Mouse (Mus musculus): ENCODE measurements around the gene Bbc3. TPM values are rescaled to one million over a fixed set of nuclear protein-coding genes. Genes with fewer than 3 reads are reported as not detected.

The Bbc3 gene
- polyA plus RNA-seq, 1 experiment = 38.5 TPM

- no peak overlapping the region for H3K4me3 ChIP-seq (ENCODE audit: low read depth, low read length)
- H3K36me3 ChIP-seq (ENCODE audit: control insufficient read depth, insufficient read depth, low read length, poor library complexity, severe bottlenecking) = peaks cover 17% of the 10 kb centered on the region
- no peak overlapping the region for H3K27ac ChIP-seq (ENCODE audit: insufficient read depth, low read length)
- H3K27me3 ChIP-seq (ENCODE audit: control insufficient read depth, insufficient read depth, low read length, poor library complexity, severe bottlenecking) = no peaks in the 10 kb centered on the region
- no peak for TF ChIP-seq EP300 (IDR thresholded peaks at IDR 0.05; ENCODE audit: insufficient read depth, low read depth, low read length)
- no peak for TF ChIP-seq POLR2A (IDR thresholded peaks at IDR 0.05; ENCODE audit: insufficient read depth, low read length)
- no peak for TF ChIP-seq CTCF (IDR thresholded peaks at IDR 0.05; ENCODE audit: low read depth, low read length)
- no peaks in the 10 kb centered on the region for H3K9me3 ChIP-seq (replicated peaks; ENCODE audit: control insufficient read depth, insufficient read depth, low read length, poor library complexity, severe bottlenecking)
- 0 out of 2 replicates have a peak overlapping the region, but pooled peaks have one; percentile 15 for H3K9ac ChIP-seq (ENCODE audit: low read depth, poor library complexity, severe bottlenecking)
- peaks cover 2% of the 10 kb centered on the region for H3K4me1 ChIP-seq (ENCODE audit: control insufficient read depth, insufficient read depth, low read length)
These were observed 27.5 kb upstream of the Bbc3 start for GRCm38 (mm10) chr7:16280721-16281120.

GRCm38 (mm10) chr7:16282334-16282733, 25.9 kb upstream of the Bbc3 start:
- H3K4me3 ChIP-seq (ENCODE audit: low read depth, low read length) = no peak overlapping the region
- H3K9me3 ChIP-seq (replicated peaks; ENCODE audit: control insufficient read depth, insufficient read depth, low read length, poor library complexity, severe bottlenecking) = no peaks in the 10 kb centered on the region
- no peak for TF ChIP-seq POLR2A (IDR thresholded peaks at IDR 0.05; ENCODE audit: insufficient read depth, low read length)
- H3K27ac ChIP-seq (ENCODE audit: insufficient read depth, low read length) = no peak overlapping the region
- H3K36me3 ChIP-seq (ENCODE audit: control insufficient read depth, insufficient read depth, low read length, poor library complexity, severe bottlenecking) = peaks cover 14% of the 10 kb centered on the region
- no peak overlapping the region for H3K9ac ChIP-seq (ENCODE audit: low read depth, poor library complexity, severe bottlenecking)
- peaks cover 2% of the 10 kb centered on the region for H3K4me1 ChIP-seq (ENCODE audit: control insufficient read depth, insufficient read depth, low read length)
- H3K27me3 ChIP-seq (ENCODE audit: control insufficient read depth, insufficient read depth, low read length, poor library complexity, severe bottlenecking) = no peaks in the 10 kb centered on the region

GRCm38 (mm10) chr7:16284001-16284400, 24.2 kb upstream of the Bbc3 start:
- Histone ChIP-seq H3K9ac (ENCODE audit: low read depth, poor library complexity, severe bottlenecking) (no peak overlapping the region), H3K9me3 (replicated peaks; ENCODE audit: control insufficient read depth, insufficient read depth, low read length, poor library complexity, severe bottlenecking) (no peaks in the 10 kb centered on the region)

GRCm38 (mm10) chr7:16284904-16285303, 23.3 kb upstream of the Bbc3 start:
- H3K27ac ChIP-seq (ENCODE audit: insufficient read depth, low read length) = no peak overlapping the region
- H3K27me3 ChIP-seq (ENCODE audit: control insufficient read depth, insufficient read depth, low read length, poor library complexity, severe bottlenecking) = no peaks in the 10 kb centered on the region
- 0 out of 2 replicates have a peak overlapping the region, but pooled peaks have one; percentile 14 for H3K9ac ChIP-seq (ENCODE audit: low read depth, poor library complexity, severe bottlenecking)
- peaks cover 2% of the 10 kb centered on the region for H3K4me1 ChIP-seq (ENCODE audit: control insufficient read depth, insufficient read depth, low read length)
- TF ChIP-seq CTCF (IDR thresholded peaks at IDR 0.05; ENCODE audit: low read depth, low read length) = no peak
- no peak for TF ChIP-seq EP300 (IDR thresholded peaks at IDR 0.05; ENCODE audit: insufficient read depth, low read depth, low read length)
- no peak for TF ChIP-seq POLR2A (IDR thresholded peaks at IDR 0.05; ENCODE audit: insufficient read depth, low read length)
- H3K36me3 ChIP-seq (ENCODE audit: control insufficient read depth, insufficient read depth, low read length, poor library complexity, severe bottlenecking) = peaks cover 14% of the 10 kb centered on the region
- no peaks in the 10 kb centered on the region for H3K9me3 ChIP-seq (replicated peaks; ENCODE audit: control insufficient read depth, insufficient read depth, low read length, poor library complexity, severe bottlenecking)
- H3K4me3 ChIP-seq (ENCODE audit: low read depth, low read length) = peak overlapping the region; percentile 55

More at GRCm38 (mm10) chr7:16284001-16284400, 24.2 kb upstream of the Bbc3 start:
- Histone ChIP-seq H3K36me3 (ENCODE audit: control insufficient read depth, insufficient read depth, low read length, poor library complexity, severe bottlenecking) (peaks cover 14% of the 10 kb centered on the region), H3K27me3 (ENCODE audit: control insufficient read depth, insufficient read depth, low read length, poor library complexity, severe bottlenecking) (no peaks in the 10 kb centered on the region), H3K4me1 (ENCODE audit: control insufficient read depth, insufficient read depth, low read length) (peaks cover 2% of the 10 kb centered on the region), H3K4me3 (ENCODE audit: low read depth, low read length) (no peak overlapping the region), H3K27ac (ENCODE audit: insufficient read depth, low read length) (no peak overlapping the region)
- TF ChIP-seq EP300 (IDR thresholded peaks at IDR 0.05; ENCODE audit: insufficient read depth, low read depth, low read length) = no peak
- no peak for TF ChIP-seq CTCF (IDR thresholded peaks at IDR 0.05; ENCODE audit: low read depth, low read length)
- TF ChIP-seq POLR2A (IDR thresholded peaks at IDR 0.05; ENCODE audit: insufficient read depth, low read length) = no peak

GRCm38 (mm10) chr7:16285450-16286025, 22.7 kb upstream of the Bbc3 start:
- Histone ChIP-seq H3K9me3 (replicated peaks; ENCODE audit: control insufficient read depth, insufficient read depth, low read length, poor library complexity, severe bottlenecking) (no peaks in the 10 kb centered on the region), H3K27me3 (ENCODE audit: control insufficient read depth, insufficient read depth, low read length, poor library complexity, severe bottlenecking) (no peaks in the 10 kb centered on the region), H3K4me1 (ENCODE audit: control insufficient read depth, insufficient read depth, low read length) (peaks cover 2% of the 10 kb centered on the region), H3K27ac (ENCODE audit: insufficient read depth, low read length) (peak overlapping the region; percentile 44), H3K9ac (ENCODE audit: low read depth, poor library complexity, severe bottlenecking) (peak overlapping the region; percentile 12; the same call in 1 of the 2 replicates), H3K4me3 (ENCODE audit: low read depth, low read length) (peak overlapping the region; percentile 85), H3K36me3 (ENCODE audit: control insufficient read depth, insufficient read depth, low read length, poor library complexity, severe bottlenecking) (peaks cover 14% of the 10 kb centered on the region)
- no peak for TF ChIP-seq EP300 (IDR thresholded peaks at IDR 0.05; ENCODE audit: insufficient read depth, low read depth, low read length)
- TF ChIP-seq POLR2A (IDR thresholded peaks at IDR 0.05; ENCODE audit: insufficient read depth, low read length) = no peak
- no peak for TF ChIP-seq CTCF (IDR thresholded peaks at IDR 0.05; ENCODE audit: low read depth, low read length)

GRCm38 (mm10) chr7:16286026-16286961, 21.9 kb upstream of the Bbc3 start, which contains the start of gene Ccdc9:
Ccdc9 (minus strand) TSS chr7:16286795.
- TF ChIP-seq POLR2A (IDR thresholded peaks at IDR 0.05; ENCODE audit: insufficient read depth, low read length) = no peak
- no peak for TF ChIP-seq EP300 (IDR thresholded peaks at IDR 0.05; ENCODE audit: insufficient read depth, low read depth, low read length)
- TF ChIP-seq CTCF (IDR thresholded peaks at IDR 0.05; ENCODE audit: low read depth, low read length) = no peak
- H3K9ac ChIP-seq (ENCODE audit: low read depth, poor library complexity, severe bottlenecking) = peak within 1 kb of the TSS; percentile 90
- peaks cover 14% of the 10 kb centered on the region for H3K36me3 ChIP-seq (ENCODE audit: control insufficient read depth, insufficient read depth, low read length, poor library complexity, severe bottlenecking)
- H3K4me3 ChIP-seq (ENCODE audit: low read depth, low read length) = peak within 1 kb of the TSS; percentile 85
- H3K27ac ChIP-seq (ENCODE audit: insufficient read depth, low read length) = peak within 1 kb of the TSS; percentile 44
- no peaks in the 10 kb centered on the region for H3K9me3 ChIP-seq (replicated peaks; ENCODE audit: control insufficient read depth, insufficient read depth, low read length, poor library complexity, severe bottlenecking)
- peaks cover 2% of the 10 kb centered on the region for H3K4me1 ChIP-seq (ENCODE audit: control insufficient read depth, insufficient read depth, low read length)
- H3K27me3 ChIP-seq (ENCODE audit: control insufficient read depth, insufficient read depth, low read length, poor library complexity, severe bottlenecking) = no peaks in the 10 kb centered on the region

Measured in ES-Bruce4 (cell line).